Mouse (Mus musculus) intestine, postnatal 0 days (tissue): ENCODE data around the gene Ubr1. TPM values are rescaled to one million over a fixed set of nuclear protein-coding genes. Genes with fewer than 3 reads are reported as not detected.
A peak's percentile ranks its signal among the peaks of the same experiment; 100 is the strongest.

Experiments
- ATAC-seq: fragments of 200-750 bp; cut with Nextera tagmentation; 2 replicates; pipeline ENCODE4 v1.8.0; 2017; ENCODE audit warnings: mild to moderate bottlenecking, moderate TSS enrichment, moderate library complexity
- H3K27ac ChIP-seq: fragments of 300-500 bp; sonication (generic); 2 replicates; pipeline ENCODE4 v1.5.1; 2014; ENCODE audit warnings: mild to moderate bottlenecking, low read depth, low read length, moderate library complexity
- H3K27me3 ChIP-seq: fragments of 300-500 bp; sonication (generic); replicated peaks from 2 replicates; pipeline ENCODE4 v1.6.1; 2014; ENCODE audit warnings: low read length, mixed read lengths; ENCODE audit not compliant: control insufficient read depth, insufficient read depth
- H3K36me3 ChIP-seq: fragments of 300-500 bp; sonication (generic); 2 replicates; pipeline ENCODE4 v1.6.1; 2014; ENCODE audit warnings: mild to moderate bottlenecking, moderate library complexity; ENCODE audit not compliant: control insufficient read depth, insufficient read depth
- H3K4me1 ChIP-seq: fragments of 300-500 bp; sonication (generic); replicated peaks from 2 replicates; pipeline ENCODE4 v1.6.1; 2014; ENCODE audit warnings: antibody characterized with exemption, low read length, mixed read lengths; ENCODE audit not compliant: control insufficient read depth, insufficient read depth
- H3K4me2 ChIP-seq: fragments of 300-500 bp; sonication (generic); replicated peaks from 2 replicates; pipeline ENCODE4 v1.6.1; 2014; ENCODE audit warnings: low read depth, mild to moderate bottlenecking, moderate library complexity
- H3K4me3 ChIP-seq: fragments of 300-500 bp; sonication (generic); 2 replicates; pipeline ENCODE4 v1.5.1; 2014; ENCODE audit warnings: low read depth, low read length
- H3K9ac ChIP-seq: fragments of 300-500 bp; sonication (generic); 2 replicates; pipeline ENCODE4 v1.6.1; 2014; ENCODE audit warnings: mild to moderate bottlenecking, low read depth, low read length
- H3K9me3 ChIP-seq: fragments of 300-500 bp; sonication (generic); 2 replicates; pipeline ENCODE4 v1.6.1; 2016; ENCODE audit warnings: mixed run types; ENCODE audit not compliant: control insufficient read depth
- CTCF ChIP-seq: sonication (generic); IDR thresholded peaks from 2 replicates; pipeline ENCODE4 v1.5.1; 2016; ENCODE audit warnings: low read depth, mild to moderate bottlenecking, control low read depth, antibody characterized with exemption, moderate library complexity
- WGBS: fragments of 180-500 bp; shearing (Covaris S2); extraction: QIAGEN DNeasy Blood & Tissue Kit; methylation state at CpG from one replicate; pipeline ENCODE4 v1.1.7; 2014; 5-methylcytosine and 5-hydroxymethylcytosine counted together
- polyA plus RNA-seq: library from polyadenylated mRNA; unstranded; fragments of >200 nt; fragmentation: Nextera tagmentation; extraction: Ambion mirVana; gene quantifications from 2 replicates; pipeline ENCODE4 v1.2.1, GENCODE M21; 2015

Gene Ubr1
- polyA plus RNA-seq, 1 experiment from 2014 or later: 6.5 TPM

GRCm38 (mm10) chr2:120873192-120873591 is 97.3 kb downstream of the Ubr1 start:
- Histone ChIP-seq H3K36me3 (peaks cover 41% of the 10 kb centered on the region), H3K4me1 (no peaks in the 10 kb centered on the region), H3K4me3 (no peak overlapping the region), H3K27ac (no peak overlapping the region), H3K9ac (no peak overlapping the region), H3K27me3 (no peaks in the 10 kb centered on the region), H3K9me3 (no peaks in the 10 kb centered on the region), H3K4me2 (no peak overlapping the region)
- 87% methylated on average over 2 of the region's 2 CpGs for WGBS
- no peak for ATAC-seq
- no peak for TF ChIP-seq CTCF

GRCm38 (mm10) chr2:120871447-120872336 is 98.8 kb downstream of the Ubr1 start:
- Histone ChIP-seq H3K4me2 (no peak overlapping the region), H3K27ac (no peak overlapping the region), H3K9me3 (no peaks in the 10 kb centered on the region), H3K36me3 (peaks cover 42% of the 10 kb centered on the region), H3K27me3 (no peaks in the 10 kb centered on the region), H3K4me3 (no peak overlapping the region), H3K9ac (no peak overlapping the region), H3K4me1 (no peaks in the 10 kb centered on the region)
- ATAC-seq: no peak
- 77% methylated on average over 9 of the region's 9 CpGs for WGBS
- TF ChIP-seq CTCF: no peak

GRCm38 (mm10) chr2:120867336-120867735 is 103.2 kb downstream of the Ubr1 start:
- H3K4me3 ChIP-seq: no peak overlapping the region
- no peak for TF ChIP-seq CTCF
- no peak overlapping the region for H3K9ac ChIP-seq
- H3K36me3 ChIP-seq: peaks cover 47% of the 10 kb centered on the region
- H3K27ac ChIP-seq: no peak overlapping the region
- 90% methylated on average over 5 of the region's 5 CpGs for WGBS
- no peaks in the 10 kb centered on the region for H3K4me1 ChIP-seq
- H3K4me2 ChIP-seq: no peak overlapping the region
- no peaks in the 10 kb centered on the region for H3K9me3 ChIP-seq
- H3K27me3 ChIP-seq: no peaks in the 10 kb centered on the region
- ATAC-seq: no peak

- 13% methylated on average over 1 of the region's 1 CpGs for WGBS
- no peaks in the 10 kb centered on the region for H3K9me3 ChIP-seq
- 0 out of 2 replicates have a peak, but pooled peaks have one; percentile 10 for ATAC-seq
- no peak overlapping the region for H3K9ac ChIP-seq
- no peak overlapping the region for H3K4me2 ChIP-seq
- H3K36me3 ChIP-seq: peaks cover 48% of the 10 kb centered on the region
- no peak overlapping the region for H3K4me3 ChIP-seq
- peak; percentile 81 for TF ChIP-seq CTCF
- no peaks in the 10 kb centered on the region for H3K27me3 ChIP-seq
- H3K4me1 ChIP-seq: no peaks in the 10 kb centered on the region
- no peak overlapping the region; the same call in 1 of the 2 replicates for H3K27ac ChIP-seq
Measured at GRCm38 (mm10) chr2:120866561-120866960, 104.0 kb downstream of the Ubr1 start.

- Histone ChIP-seq H3K4me2 (no peak overlapping the region), H3K27me3 (no peaks in the 10 kb centered on the region), H3K27ac (no peak overlapping the region), H3K9me3 (no peaks in the 10 kb centered on the region), H3K4me1 (no peaks in the 10 kb centered on the region), H3K36me3 (peaks cover 42% of the 10 kb centered on the region), H3K4me3 (no peak overlapping the region), H3K9ac (no peak overlapping the region)
- no peak for ATAC-seq
- TF ChIP-seq CTCF: no peak
- WGBS: 97% methylated on average over 1 of the region's 1 CpGs
Measured at GRCm38 (mm10) chr2:120863389-120863788, 107.1 kb downstream of the Ubr1 start.

GRCm38 (mm10) chr2:120860699-120861098 is 109.8 kb downstream of the Ubr1 start:
- Histone ChIP-seq H3K27ac (no peak overlapping the region), H3K9ac (no peak overlapping the region), H3K4me1 (no peaks in the 10 kb centered on the region), H3K27me3 (no peaks in the 10 kb centered on the region), H3K4me2 (no peak overlapping the region), H3K9me3 (no peaks in the 10 kb centered on the region), H3K36me3 (peaks cover 32% of the 10 kb centered on the region), H3K4me3 (no peak overlapping the region)
- 63% methylated on average over 1 of the region's 1 CpGs for whole genome bisulfite sequencing
- no peak for ATAC-seq
- no peak for TF ChIP-seq CTCF
